Mouse (Mus musculus) urinary bladder, adult 18-20 months (tissue): ENCODE data around the gene Taf8.
A peak's percentile ranks its signal among the peaks of the same experiment; 100 is the strongest.

Experiments
- DNase-seq, 2 experiments: peaks; one replicate each; pipeline ENCODE4 v3.0.0; 2022; ENCODE audit warnings: low spot score in 2 of 2, mixed read lengths in 2 of 2

The Taf8 gene

DNA sequence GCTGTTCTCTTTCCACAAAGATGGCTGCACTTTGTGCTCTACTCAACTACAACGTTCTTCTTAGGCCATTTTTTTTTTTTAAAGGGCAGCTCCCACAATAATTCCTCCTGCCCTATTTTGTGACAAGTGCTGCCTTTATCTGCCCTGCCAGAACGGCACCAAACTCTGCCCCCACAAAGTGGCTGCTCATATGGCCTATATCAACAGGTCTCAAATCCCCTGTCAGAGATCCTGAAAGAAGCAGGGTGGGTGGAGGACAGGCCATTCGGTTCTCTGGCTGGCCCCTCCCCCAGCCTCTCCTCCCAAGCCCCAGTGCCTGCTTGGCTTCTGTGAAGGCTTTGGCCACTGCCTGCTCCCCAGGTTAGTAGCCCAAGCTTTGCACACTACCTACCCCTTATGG lies 17.1 kb downstream of the Taf8 start:
- no peak for DNase-seq

DNA sequence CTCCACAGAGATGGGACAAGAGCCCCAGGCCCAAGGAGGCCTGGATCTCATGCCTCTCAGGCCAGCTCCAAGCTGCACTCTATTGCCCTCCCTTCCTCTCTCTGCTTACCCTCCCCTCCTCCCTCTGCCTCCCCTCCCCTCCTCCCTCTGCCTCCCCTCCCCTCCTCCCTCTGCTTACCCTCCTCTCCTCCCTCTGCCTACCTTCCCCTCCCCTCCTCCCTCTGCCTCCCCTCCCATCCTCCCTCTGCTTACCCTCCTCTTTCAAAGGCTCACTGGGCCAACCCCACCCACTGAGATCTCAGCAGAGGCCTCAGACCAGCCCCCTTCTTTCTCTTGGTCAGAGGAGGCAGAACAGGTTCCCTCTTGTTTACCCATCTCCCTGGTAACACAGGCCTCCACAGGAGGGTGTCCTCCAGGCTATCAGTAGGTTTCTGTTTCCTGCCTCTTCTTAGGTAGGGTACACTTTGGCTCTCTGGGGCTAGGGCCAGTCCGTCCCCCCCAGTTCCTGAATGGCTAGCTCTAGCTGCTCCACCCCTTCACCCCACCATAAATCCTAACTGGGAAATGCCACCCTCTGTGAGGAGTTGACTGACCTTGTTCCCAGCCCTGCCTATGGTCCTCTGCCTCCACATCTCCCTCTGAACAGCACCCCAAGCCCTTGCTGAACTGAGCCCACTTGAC lies 17.7 kb downstream of the Taf8 start:
- DNase-seq = peak in 1 of 2 experiments; percentile 70

DNA sequence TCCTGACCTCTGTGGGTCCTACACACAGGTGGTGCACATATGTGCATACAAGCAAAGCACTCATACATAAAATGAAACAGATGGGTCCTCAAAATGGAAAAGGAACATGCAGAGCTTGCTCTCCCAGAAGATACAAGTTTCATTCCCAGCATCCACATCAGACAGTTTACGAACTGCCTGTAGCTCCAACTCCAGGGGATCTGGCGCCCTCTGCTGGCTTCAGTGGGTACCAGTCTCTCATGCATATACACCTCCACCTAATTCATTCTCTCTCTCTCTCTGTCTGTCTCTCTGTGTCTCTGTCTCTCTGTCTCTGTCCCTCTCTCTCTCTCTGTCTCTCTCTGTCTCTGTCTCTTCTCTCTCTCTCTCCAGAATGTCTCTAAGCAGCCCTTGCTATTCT lies 19.7 kb downstream of the Taf8 start:
- no peak for DNase-seq

DNA sequence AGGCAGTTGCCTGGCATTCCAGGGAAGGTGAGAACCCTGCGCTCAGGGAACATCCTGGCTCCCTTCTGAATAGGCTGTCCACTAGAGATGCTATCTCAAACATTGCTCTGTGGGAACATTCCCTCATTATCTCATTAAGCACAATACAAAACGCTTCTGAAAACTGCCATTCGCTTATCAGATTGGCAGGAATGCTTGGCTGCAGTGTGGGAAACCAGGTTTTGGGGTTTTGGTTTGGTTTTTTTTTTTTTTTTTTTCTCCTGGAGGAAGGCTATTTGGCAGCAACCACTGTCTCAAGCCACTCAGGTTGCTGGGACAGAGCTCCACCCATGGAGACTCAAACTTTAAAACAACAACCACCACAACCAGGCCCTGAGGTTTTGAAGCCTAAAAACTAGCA lies 22.2 kb downstream of the Taf8 start:
- DNase-seq = no peak

DNA sequence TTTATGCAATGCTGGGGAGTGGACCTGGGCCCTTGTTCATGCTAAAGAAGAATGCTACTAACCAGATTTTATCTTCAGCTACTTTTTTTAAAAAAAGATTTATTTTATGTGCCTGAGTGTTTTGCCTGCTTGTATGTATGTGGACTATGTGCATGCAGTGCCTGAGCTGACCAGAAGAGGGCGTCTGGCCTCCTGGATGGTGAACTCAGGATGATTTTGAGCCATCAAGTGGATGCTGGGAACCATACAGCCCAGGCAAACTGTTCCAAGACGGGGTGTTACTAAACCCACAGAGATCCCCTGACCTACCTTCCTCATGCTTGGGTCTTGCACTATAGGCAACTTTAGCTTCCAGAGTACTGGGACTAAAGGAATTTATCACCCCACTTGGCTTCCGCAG lies 26.4 kb downstream of the Taf8 start:
- no peak for DNase-seq

DNA sequence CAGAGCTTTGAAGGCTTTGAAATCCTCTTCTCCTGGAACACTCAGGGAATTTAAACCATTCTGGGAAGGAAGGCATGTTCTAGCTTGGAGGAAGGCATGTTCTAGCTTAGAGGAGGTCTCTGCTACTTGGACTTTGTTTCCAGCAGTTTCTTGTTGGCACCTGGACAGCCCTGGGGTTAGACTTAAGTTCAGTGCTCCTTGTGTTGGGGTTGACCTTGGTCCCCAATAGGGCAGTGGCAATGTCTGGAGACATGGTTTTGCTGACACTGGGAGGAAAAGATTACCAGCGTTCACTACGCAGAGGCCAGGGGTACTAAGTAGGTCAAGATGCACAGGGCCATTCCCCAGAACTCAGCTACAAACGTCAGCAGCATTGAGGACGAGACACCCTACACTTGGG lies 26.9 kb downstream of the Taf8 start:
- DNase-seq = no peak

DNA sequence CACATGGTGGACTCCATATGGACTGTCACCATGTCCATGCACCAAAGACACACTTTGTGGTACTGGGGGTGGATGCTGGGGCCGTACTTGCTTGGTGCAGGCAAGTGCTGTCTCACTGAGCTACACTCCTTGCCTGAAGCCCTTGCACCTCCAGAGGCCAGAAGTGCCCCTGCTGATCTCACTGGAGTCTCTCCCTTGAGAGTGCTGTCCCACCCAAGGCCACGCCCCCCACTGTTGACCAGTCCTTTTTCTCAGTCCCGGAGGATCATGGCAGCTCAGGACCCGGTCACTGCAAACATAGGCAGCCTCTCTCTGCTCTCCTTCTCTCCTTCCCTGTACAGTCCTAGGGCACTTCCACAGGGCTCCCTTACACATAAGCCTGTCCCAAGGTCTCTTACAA lies 27.8 kb downstream of the Taf8 start:
- DNase-seq = no peak

DNA sequence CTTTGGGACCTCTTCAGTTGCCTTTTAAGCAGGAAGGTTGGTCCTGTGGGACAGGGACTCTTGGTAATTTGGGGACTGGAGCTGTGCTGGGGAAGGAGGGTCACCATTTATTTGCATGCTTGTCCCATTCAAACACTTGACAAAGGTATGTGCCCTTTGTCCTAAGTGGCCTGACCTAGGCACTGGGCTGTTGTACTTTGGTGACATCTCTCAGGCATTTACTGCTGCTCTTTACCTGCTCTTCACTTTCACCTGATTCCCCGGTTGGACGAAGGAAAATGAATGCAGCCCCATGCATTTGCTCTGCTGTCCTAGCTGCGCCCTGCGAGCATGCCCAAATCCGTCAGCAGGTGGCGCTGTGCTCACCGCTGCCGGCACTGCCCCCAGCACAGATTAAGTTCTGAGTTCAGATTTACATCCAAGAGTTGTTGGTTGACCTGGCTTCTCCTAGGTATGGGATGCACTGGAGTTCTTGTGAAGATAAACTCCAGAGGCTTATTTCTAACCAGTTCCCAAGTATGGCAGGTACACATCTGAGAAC lies 28.6 kb downstream of the Taf8 start:
- no peak for DNase-seq

DNA sequence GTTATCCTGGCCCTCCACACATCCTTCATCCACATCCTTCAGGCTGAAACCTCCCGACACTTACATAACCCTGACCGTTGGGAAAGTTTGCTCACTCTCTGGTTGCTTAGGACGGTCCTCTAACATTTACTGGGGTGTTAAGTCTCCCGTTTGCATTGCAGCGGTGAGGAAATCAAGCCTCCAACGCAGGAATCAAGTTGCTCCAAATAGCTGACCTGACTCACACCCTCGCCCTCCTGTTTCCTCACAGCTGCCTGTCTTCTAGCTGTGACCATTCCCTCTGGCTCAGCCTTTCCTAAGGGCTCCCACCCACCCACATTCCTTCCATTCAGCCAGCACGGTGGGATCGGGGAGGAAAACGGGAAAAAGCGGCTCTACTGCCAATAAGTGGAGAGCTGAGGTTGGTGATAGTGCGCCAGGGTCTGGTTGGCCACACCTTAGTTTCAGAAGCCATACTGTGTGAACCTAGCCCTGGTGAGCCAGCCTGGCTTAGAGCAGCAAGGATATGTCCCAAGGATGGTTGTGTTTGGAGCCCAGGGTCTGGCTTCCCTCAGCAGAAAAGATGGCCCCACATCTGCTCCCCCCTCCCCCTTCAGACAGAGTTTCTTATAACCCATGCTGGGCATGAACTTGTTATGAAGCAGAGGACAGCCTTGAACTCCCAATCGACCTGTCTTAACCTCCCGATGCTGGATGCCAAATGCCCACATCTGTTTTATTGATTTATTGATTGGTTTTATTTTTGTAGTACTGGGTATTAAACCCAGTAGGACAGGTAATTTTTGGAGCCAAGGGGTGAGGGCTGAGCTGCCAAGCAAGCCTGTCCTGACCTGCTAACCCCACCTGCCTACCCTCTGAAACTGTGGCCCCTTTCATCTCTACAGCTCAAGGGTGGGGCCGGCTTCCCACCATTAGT lies 29.4 kb downstream of the Taf8 start:
- no peak for DNase-seq

DNA sequence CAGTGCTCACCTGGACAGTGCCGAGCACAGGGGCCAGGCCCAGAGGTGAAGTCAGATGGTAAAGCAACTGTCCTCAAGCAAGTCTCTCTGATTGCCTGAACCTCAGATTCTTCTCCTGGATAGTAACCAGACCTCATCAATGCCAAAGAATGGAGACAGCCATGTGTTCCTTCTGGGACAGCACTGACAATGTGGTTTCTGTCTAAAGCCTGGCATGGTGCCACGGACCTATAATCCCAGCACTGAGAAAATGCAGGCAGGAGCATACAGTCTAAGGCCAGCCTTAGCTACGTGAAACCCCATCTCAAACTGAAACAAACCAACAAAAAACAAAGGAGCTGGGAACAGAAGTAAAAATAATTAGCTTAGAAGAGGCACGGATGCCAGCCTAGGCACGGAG lies 31.4 kb downstream of the Taf8 start:
- no peak for DNase-seq

DNA sequence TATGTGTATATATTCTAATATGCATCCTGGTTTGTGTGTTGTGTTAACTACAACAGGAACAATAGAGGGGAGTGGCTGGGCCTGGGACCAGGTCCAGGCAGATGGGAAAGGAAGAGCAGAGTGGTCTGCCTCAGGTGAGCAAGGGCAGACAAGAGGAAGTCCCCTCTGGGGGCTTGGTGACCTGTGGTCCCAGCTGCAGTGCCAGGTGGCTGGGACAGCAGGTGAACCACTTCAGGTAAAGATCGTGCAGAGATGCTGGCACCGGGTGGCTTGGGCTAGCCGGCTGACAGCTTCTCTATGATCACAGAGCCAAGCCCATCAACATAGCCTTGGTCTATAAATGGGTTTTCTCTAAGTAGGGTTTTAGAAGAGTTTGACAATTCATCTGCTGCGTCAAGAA lies 32.0 kb downstream of the Taf8 start:
- no peak for DNase-seq

DNA sequence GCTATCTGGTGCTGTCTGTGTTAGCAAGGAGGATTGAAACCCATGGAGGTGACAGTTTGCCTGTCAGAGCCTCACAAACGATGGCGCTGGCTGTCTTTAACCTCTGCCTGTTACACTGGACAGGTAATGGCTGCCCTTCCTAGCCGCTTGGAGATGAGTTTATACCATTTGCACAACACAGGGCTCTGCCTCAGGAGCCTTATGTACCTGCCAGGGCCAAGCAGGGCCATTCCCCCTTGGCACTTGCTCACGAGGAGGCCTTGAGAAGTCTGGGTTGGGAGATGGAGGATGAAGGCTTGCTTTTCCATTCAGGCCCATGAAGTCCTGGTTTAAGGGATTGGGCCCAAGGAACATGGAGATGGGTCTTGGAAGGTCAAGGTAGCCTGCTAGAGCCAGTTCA lies 32.5 kb downstream of the Taf8 start:
- no peak for DNase-seq

DNA sequence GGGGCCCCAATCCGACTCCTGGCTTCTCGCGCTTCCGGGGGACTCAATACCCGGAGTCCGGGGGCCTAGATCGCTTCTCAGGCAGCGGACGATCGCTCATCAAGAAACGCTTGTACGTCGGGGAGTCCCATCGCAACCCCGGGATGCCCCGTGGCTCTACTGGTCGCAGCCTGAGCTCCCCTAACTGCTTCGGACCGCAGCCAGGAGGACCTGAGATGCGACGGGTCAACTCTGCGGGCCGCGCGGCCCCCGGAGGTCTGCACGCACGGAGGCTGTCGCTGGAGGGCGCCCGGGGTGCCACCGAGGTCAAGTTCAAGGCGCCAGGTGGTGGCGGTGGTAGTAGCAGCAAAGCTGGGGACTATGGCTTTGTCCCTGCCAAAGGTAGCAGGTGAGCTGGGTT lies 33.6 kb downstream of the Taf8 start:
- no peak for DNase-seq

DNA sequence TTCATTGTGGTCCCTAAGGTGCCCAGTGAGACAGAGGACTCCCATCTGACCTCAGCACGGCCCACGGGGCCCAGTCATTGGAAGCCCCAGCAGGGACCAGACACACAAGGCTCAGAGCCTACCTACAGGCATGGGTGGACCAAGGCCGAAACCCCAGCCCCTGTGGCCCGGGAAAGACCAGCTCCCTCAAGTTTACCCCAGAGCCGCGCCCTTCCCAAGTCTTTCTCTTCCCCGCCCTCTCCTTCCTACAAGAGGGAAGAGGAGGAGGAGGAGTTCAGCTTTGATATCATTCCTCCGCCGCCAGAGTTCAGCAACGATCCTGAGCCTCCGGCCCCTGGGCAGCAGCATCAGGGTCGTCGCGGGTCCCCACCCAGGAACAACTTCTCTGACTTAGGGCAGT lies 34.0 kb downstream of the Taf8 start:
- DNase-seq = no peak

DNA sequence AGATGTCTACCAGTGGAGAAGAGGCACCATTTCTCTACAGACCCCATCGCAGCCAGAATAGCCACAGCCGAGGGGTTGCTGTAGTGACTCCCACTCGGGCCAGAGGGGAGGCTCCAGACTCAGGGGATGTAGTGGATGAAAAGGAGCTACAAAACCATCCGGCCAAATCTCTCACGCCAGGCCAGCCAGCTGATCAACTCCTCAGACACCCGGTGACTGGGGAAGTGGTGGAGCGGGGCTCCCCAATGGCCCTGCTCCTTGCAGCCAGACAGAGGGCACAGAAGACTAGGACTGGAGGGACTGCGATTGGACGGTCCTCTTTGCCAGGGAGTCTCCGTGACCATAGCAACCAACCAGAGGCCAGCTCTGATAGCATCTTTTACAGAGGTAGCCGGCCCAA lies 34.4 kb downstream of the Taf8 start:
- no peak for DNase-seq

DNA sequence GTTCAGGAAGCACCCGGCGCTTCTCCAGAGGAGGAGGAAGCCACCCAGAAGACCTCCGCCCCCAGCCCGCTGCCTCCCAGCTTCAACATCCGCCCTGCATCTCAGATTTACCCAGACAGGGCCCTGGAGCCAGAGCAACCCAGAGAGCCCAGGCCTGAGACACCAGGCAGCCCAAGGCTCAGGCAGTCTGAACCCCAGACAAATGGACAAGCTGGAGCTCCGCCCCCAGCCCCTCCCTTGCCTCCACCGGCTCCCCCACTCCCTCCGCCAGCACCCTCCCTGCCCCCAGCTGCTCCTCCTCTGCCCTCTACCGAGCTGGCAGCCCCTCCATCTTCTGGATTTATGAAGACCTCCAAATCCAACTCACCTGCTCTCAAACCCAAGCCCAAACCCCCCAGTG lies 35.8 kb downstream of the Taf8 start:
- DNase-seq = no peak

DNA sequence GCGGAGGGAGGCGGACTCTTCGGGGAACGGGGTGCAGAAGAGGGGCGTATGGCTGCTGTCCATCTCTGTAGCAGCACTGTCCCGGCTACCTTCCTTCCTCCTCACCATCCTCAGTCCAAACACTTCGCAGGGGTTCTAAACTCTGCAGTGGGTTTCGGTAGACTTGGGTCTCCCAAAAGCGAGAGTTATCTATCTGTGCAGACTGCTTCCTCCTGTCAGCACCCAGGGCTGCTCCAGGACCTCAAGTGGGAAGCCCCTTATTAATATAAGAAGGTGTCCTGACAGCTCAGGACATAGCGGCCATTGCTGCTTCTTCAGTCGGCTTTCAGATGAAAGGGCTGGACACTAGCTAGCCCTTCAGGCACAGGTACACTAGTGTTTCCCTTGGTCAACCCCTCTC lies 37.1 kb downstream of the Taf8 start:
- DNase-seq = no peak

DNA sequence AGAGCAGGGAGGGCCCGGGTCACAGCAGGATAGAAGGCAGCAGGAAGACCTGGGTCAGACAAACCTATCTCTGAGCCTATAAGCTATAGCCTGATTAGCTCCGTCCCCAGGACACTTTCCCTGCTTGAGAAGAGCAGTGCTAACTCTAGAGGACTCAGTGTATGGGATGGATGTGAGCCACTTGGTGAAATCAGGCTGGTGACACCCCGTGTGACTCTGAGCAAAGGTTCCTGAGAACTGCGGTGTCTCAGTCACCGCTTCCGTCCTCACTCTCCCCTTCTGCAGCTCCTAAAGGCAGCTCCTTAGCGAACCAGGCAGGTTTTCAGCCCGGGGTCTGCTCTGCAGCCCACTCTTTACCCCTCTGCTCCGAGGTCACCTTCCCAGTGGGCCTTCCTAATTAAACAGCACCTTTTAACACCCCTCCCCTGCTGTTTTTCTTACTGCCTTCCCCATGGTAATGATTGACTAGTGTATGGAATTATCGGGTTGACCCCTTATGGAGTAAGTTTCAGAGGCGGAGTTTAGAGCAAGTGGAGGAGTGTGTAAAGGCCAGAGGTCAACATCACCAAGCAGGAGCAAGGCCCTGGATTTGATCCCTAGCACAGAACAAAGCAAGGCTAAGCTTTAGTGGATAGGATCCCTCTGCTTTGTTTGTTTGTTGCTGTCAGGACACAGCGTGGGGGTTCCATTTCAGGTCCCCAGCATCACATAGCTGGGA lies 37.7 kb downstream of the Taf8 start:
- no peak for DNase-seq

DNA sequence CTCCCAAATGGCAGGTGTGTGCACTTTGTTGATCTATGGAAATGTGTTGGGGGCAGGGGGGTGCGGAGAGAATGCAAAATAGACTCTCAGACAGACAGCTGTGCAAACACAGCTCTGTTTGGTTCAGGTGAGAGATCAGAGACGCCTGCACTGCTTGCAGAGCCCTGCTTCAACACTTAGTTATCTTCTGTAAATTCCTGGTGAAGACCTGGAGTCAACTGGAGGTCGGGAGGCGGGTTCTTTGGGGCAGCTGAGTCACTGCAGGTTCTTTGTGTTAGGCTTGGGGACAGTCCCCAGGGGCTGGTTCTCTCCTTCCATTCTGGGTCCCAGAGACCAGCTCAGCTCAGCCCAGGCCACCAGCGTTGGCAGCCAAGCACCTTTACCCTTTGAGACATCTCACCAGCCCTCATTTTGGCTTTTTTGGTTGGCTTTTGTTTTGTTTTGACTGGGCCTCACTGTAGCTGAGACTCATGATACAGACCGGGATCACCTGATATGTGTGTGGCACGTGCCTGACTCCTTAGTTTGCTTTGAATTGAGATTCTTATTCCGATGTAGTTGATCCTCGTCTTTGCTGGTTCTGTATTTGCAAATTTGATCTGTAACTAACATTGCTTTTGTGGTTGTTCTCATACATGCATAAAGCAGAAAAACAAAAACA lies 39.2 kb downstream of the Taf8 start:
- no peak for DNase-seq

DNA sequence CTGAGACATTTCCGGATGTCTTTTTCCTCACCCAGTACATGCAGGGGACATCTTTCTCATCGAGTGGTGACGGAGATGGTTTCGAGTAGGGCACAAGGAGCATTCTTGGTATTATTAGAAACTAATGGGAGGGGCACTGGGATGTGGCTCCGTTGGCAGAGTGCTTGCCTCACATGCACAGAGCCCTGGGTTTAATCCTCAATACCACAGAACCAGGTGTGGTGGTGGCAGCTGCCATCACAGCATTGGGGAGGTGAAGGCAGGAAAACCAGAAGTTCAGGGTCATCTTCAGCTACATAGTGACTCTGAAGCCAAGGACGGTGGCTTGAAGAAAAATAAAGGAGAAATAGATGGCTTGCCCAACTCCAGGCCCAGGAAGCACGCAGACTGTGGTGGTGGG lies 39.9 kb downstream of the Taf8 start:
- DNase-seq = no peak

DNA sequence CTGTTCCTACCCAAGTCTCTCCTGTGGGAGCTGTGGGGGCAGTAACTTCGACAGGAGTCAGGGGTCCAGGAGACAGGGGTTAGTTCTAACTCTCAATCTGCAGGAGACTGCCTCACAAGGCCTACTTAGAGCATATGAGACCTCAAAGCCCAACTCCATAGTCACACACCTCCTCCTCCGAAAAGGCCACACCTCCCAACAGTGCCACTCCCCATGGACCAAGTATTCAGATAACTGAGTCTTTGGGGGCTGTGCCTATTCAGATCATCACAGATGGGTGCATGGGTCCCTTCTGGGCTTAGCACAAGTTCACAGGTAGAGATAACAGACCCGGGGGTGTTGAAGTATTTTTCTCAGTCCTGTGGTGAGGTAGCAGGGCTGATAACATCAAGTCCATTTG lies 40.4 kb downstream of the Taf8 start:
- no peak for DNase-seq

DNA sequence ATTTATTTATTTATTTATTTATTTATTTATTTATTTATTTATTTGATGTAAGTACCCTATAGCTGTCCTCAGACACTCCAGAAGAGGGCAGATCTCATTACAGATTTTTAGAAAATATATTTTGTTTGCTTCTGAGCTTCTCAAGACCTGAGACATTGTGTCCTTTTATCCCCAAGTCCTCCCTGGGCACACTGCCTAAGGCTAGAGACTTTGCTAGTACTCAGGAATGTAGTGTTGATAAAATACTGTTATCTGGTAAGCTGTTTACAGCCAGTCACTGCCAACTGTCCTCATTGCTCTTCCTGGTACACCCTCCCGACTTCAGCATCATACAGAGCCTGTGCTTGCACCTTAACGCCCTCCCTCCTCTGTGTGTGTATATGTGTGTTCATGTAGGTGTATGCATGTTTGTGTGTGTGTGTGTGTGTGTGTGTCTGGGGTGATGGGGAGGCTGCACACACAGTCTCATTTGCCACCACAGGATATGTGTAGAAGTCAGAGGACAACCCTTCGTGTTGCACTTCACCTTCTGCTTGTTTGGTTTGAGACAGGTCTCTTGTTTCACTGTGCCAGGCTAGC lies 42.7 kb downstream of the Taf8 start:
- DNase-seq = no peak
